Mouse (Mus musculus) inflammation-experienced regulatory T-cells, adult 6 months (primary cell): Measurements from ENCODE around the gene Spns3. TPM values are rescaled to one million over a fixed set of nuclear protein-coding genes. Genes with fewer than 3 reads are reported as not detected.

Source experiments
- ATAC-seq: one replicate; pipeline ENCODE4 v1.8.0; 2017
- polyA plus RNA-seq, 3 experiments: library from polyadenylated mRNA; unstranded; fragments of 100-300 nt; shearing (Covaris generic); gene quantifications; one replicate each; pipeline ENCODE4 v1.2.1; 2017

Gene Spns3
- polyA plus RNA-seq, 3 experiments from 2014 or later = 0.24 to 1.2 (median 0.25) TPM

DNA sequence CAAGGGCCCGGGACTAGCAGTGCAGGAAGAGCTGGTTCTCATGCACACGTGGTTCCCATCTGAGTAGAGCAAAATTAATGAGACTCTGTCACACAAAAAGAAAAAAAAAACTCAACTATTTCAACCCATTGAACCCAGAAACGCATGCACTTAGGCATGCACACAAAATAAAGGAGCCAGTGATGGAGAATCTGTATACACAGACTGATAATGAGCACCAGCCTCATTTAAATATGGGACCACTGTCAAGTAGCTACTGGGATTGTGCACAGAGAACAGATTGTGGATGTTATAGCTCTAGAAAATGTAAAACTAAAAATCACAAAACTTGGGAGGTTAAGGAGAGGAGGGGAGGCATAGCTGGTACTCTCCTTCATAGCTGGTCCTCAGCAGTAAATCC, 35.3 kb downstream of the Spns3 start:
- ATAC-seq = no peak

DNA sequence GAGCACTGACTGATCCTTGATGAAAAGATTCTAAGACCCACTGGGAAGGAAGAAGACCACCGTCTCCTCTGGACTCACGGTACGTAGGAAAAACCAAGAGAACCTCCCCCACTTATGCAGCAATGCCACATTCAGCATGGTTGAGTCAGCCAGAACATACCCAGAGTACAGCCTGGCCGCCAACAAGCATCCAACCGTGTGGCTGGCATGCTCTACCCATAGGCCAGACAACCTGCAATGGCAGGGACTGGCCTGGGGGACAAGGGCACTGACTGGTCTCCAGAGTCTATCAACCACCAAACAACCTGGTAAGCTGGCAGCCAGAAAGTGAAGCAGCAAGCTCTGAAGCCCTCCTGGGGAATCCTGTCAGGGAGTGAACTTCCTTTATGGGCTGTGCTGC, 41.7 kb downstream of the Spns3 start:
- no peak for ATAC-seq

GRCm38 (mm10) chr11:72507651-72508050, 42.7 kb downstream of the Spns3 start:
- no peak for ATAC-seq

DNA sequence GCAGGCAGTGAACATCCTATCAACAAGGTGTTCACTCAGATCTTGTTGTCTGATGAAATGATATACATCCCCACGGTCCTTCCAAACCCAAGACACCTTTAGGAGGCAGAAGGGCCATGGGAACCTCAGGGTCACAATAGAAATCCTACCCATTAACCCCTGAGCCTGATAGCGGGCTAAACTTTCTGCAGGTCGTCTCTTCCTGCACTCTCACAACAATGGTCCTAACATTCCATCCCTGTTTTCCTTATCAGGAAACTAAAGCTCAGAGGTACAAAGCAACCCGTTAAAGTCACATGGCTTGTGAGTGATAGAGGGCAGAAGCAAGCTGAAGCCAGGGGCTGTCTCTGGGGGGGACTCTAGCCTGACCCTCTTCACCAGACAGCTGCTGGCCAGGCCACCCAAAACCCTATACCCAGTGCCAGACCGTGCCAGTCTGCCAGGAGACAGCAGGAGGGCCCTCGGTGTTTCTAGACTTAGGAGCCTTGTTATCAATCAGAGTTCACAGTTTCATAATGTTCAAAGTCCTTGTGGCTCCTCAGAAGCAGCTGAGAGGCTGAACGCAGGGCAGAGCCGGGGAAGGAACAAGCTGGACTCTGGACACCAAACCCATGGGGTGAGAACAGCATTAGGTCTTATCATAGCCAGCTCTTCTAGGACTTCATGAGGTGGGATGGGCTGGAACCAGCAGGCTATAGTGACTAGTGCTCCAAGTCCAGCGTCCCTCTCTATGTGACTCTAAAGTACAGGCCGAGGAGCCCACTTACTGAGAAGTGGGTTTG, 46.1 kb downstream of the Spns3 start:
- no peak for ATAC-seq

- ATAC-seq = no peak
These were observed 46.8 kb downstream of the Spns3 start for GRCm38 (mm10) chr11:72503501-72503921.

- no peak for ATAC-seq
These were observed 48.1 kb downstream of the Spns3 start for GRCm38 (mm10) chr11:72502236-72502635.

DNA sequence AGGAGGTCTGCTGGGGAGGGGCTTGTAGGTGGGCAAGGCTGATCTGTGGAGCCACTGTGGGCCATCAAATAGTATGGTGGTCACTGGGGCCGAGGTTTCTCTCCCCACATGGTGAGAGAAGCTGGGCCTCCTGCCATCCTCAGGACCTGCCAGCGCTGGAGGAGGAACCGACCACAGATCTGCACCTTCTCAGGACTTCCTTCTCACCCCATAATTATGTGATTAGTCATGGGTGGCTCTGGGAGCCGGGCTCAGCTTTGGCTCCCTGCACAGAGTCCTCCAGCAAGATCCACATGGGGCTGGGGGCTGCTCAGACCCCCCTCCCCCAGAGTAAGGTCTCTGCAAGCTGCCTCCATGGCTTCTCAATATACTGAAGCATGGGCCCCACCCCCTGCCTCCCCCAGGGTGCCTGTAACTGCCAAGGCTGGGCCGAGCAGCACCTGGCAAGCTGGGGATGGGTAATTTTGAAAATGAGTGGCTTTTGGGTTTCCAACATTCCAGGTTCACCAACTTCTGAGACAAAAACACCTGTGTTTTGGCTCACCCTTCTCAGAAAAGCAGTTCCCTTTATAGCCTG, 48.8 kb downstream of the Spns3 start:
- ATAC-seq = no peak

DNA sequence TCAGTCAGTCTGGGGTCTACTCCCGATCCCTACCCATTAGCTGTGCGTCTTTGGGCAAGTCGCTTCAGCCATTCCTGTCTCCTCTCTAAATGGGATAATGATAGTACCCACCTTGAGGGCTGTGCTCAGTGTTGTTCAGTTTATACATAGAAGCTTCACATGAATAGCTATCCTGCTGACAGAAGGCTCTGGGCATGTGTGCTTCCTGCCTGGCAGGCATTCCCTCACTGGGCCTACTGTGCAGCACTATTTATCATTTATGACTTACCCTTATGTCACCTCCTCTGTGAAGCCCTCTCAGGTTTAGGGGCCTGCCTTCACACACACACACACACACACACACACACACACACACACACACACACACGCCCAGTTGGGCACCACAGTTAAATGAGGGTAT, 50.2 kb downstream of the Spns3 start:
- no peak for ATAC-seq

GRCm38 (mm10) chr11:72497367-72497766, 52.9 kb downstream of the Spns3 start:
- ATAC-seq = no peak

DNA sequence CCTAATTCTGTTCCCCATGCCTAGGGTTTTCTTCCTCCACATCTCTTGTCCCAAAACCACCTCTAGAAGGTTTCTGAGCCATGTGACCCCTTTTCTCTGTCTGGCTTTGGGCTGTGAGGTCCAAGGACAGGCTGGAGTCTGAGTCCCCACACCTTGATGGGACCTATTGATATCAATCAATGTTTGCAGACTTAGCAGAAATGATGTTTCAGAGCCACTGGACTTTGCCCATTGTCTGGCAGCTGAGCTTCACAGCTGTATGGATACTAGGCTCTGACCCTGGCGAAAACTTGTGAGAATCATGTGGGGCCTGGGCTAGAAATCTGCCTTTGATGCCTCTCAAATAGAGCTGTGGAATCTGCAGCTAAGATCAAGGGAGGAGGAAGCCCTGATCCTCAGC, 53.5 kb downstream of the Spns3 start:
- ATAC-seq = no peak

GRCm38 (mm10) chr11:72496066-72496465, 54.2 kb downstream of the Spns3 start:
- ATAC-seq = no peak

DNA sequence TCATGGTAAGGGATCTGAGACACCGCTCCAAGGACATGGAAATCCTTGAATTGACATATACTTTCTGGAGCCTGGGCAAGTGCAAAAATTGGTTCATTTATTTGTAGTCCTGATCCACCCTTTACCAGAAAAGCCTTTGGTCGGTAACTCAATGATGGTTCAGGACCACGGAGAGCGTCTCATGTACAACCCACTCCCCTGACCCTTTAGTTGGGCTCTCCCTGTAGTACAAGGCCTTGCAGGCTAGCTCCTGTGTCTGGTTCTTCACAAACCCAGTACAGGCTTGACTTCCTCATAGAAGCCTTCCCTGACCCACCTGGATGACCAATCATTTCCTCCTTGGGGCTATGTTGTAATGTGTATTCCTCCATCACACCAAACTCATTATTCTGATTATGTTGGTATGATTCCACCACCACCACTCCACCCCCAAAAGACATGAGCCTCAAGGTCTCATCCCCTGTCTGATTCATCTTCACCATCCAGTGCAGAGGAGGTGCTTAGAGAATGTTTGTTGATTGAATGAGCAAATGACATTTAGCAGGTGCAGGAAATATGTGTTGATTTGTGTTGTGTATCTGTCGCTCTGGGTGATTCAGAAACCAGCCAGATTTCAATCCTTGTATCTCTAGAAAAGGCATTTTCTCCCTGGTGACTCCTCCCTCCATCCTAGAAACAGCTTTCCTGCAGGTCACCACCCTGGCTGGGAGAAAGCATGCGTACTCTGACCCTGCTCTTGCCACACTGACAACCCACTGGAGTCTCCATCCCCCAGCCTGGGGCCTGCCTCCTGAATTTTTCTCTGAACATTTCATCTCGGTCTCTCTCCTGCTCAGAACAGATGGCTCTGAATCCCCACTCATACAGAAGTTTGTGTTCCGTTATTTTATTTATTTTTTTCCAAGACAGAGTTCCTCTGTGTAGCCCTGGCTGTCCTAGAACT, 56.0 kb downstream of the Spns3 start:
- ATAC-seq = no peak

- ATAC-seq = no peak
These were observed 59.0 kb downstream of the Spns3 start for GRCm38 (mm10) chr11:72491130-72491960.

DNA sequence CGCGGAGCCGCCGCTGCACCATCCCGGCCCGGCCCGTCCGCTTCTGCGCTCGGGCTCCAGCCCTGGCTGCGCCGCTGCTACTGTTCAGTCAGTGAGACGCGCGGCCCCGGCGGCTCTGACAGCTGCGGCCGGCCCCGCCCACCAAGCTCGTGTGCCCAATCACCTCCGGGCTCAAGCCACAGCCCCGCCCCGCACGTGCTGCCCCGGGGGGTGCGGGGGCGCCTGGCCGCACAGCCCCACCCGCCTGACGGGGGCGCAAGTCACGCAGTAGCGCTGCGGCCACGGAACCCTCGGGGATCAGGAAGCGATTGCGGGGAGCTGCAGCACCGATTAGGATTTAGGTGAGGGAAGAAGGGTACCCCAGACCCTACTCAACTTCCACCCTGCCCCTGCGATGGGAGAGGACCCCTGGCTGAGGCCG, 60.4 kb downstream of the Spns3 start, which contains the start of gene Spns2:
Gene Spns2, minus strand, starts transcription at position 24 of the 421 bp plus-strand sequence.
- no peak for ATAC-seq

DNA sequence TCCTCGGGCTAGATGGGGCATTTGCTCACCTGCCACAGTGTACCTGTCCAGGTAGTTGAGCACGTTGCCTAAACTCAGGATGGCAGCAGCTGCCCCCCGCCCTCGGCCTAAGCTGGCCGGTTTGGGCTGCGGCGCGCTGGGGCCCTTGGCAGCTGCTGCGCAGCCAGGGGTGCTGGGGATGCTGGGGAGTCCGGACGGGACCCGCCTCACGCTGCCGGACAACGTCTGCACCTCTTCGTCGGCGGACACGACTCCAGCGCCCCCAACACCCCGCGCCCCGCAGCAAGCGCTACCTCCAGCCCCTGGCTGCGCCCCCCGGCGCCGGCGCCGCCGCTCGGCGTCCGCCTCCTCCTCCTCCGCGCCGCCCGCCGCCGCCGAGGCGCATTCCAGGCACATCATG, 60.9 kb downstream of the Spns3 start:
- no peak for ATAC-seq

DNA sequence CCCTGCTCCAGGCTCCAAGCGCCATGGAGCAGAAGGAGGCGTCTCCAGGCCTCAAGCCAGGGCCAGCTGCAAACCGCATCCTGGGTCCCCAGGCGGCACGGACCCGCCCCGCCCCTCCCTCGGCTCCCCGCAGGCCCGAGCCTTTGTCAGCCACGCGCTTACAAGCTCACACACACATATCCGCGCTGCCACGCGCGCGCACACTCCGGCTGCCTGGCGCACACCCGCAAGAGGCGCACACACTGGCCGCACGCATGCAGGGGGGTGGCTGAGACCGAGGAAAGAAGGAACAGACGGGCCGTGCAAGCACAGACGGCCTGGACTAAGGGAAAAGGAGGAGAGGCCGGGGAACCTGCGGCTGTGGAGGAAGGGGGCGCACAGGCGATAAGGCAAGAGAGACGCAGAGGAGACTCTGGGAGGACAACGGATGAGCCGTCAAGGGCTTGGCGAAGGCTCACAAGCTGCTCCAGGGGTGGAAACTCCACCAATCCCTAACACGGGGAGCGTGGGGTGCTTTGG, 61.5 kb downstream of the Spns3 start:
- no peak for ATAC-seq

GRCm38 (mm10) chr11:72487739-72488138, 62.6 kb downstream of the Spns3 start:
- ATAC-seq = no peak

DNA sequence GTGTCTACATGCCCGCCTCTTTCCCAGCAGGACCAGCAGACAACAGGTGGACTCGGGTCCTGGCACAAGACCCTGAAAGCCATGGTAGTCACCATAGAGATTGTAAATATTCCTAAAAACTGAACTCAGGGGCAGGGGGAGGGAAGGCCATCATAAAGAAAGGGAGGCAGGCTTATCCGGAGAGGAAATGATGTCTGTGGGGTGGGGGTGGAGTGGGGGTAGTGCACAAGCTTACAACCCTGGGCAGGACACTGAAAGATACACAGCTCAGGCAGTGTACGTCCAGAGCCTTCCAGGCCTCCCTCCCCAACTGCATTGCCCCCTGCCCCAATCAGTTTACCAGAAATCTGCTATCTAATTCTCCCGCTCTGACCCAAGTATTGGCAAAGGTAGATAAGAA, 63.1 kb downstream of the Spns3 start:
- no peak for ATAC-seq

GRCm38 (mm10) chr11:72485960-72486359, 64.3 kb downstream of the Spns3 start:
- no peak for ATAC-seq

DNA sequence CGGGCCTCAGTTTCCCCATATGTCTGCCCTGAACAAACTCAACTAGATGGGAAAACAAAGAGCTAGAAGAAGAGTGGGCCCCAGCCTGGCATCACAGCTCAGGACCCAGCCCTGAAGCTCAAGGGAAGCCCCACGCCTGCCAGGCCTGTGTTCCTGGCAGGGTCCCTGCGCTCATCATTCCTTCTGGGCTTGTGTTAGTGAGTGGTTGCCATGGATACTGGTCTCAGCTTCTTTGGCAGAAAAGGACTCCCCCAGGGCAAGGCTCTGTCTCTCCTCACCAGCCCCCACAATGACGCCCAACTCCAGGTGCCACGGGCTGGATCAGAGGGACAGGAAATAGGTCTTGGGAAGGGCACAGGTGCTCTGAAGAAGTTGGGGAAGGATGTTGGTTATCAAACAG, 65.1 kb downstream of the Spns3 start:
- no peak for ATAC-seq

DNA sequence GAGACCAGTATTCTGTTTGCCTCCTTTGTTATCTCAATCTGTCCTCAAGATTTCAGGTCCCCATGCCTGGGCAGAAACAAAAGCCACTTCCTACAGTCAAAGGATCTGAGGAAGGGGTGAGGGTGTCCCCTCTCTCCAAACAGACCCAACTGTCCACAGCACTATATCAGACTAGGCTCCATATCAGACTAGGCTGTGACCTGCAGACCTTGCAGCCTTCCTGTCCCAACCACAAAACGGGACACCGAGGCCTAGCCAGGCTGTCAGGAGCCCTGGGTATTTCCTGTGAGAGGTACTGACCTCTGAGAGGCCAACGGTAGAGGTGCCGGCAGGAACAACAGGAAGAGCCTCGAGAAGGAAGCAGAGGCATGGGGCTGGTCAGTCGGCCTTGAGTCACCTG, 65.8 kb downstream of the Spns3 start:
- ATAC-seq = no peak

- ATAC-seq = no peak
These were observed 68.4 kb downstream of the Spns3 start for GRCm38 (mm10) chr11:72481952-72482351.
